Mouse (Mus musculus): ENCODE results near the gene Brox. TPM values are rescaled to one million over a fixed set of nuclear protein-coding genes. Genes with fewer than 3 reads are reported as not detected.

Brox gene
- polyA plus RNA-seq (2012; rRNA removed): 3.0 and 5.3 TPM in 2 replicates

GRCm38 (mm10) chr1:183296877-183297383 is at the start of gene Brox:
Gene Brox, minus strand, starts transcription at chr1:183297269.

DNA sequence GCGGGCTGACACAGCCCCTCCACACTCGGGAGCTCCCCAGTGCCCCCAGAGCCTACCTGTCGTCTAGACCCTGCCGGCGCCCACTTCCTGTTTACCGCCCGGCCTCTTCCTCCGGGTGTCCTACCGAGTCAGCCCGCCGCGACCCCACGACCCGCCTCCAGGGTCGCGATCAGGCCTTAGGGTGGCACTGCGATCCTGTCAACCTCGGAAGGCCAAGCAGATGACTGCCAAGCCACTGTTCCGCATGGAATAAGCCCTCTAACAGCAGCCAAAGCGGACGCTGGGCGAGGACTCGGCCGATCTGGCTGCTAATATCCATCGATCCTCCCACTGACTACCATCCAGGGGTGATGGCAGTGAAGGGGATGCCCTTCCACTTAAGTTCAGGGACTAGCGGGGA is 604 bp downstream of the Brox start, which contains the start of gene Aida:
Gene Aida (plus strand): TSS at position 126 of the 400 bp plus-strand sequence.

Other genes starting within 250 kb of the Brox start
- gene Disp1, start 75.7 kb downstream of the Brox start, polyA plus RNA-seq (2012; rRNA removed): 8.0 and 8.5 TPM in 2 replicates
- gene Aida, start 679 bp downstream of the Brox start, polyA plus RNA-seq (2012; rRNA removed): 1.8 and 3.0 TPM in 2 replicates
- 43.7 and 50.9 TPM in 2 replicates for gene Mia3, start 72.3 kb upstream of the Brox start, polyA plus RNA-seq (2012; rRNA removed)
- gene Taf1a, start 91.7 kb upstream of the Brox start, polyA plus RNA-seq (2012; rRNA removed): 1.6 and 3.1 TPM in 2 replicates
- gene Hhipl2, start 120.9 kb upstream of the Brox start, polyA plus RNA-seq (2012; rRNA removed): 0.08 and 0.15 TPM in 2 replicates